Mouse (Mus musculus) frontal cortex, postnatal 36 days (tissue): ENCODE results near the gene Cyp1a2.
"Not testable (repeated sequence)": the region's sequence is repeated elsewhere in the genome, so short reads cannot be mapped to it uniquely, and the experiment has no call there.

Source experiments
- DNase-seq, 2 experiments: peaks; one replicate each; pipeline ENCODE4 v3.0.0; 2022; ENCODE audit warnings: low spot score in 2 of 2

Cyp1a2 gene

GRCm38 (mm10) chr9:57683520-57683919, at the start of gene Cyp1a2:
TSS of gene Cyp1a2 (minus strand) at chr9:57683703.
- no peak for DNase-seq

- no peak for DNase-seq
These were observed 44.8 kb upstream of the Cyp1a2 start for GRCm38 (mm10) chr9:57728312-57728711.

DNA sequence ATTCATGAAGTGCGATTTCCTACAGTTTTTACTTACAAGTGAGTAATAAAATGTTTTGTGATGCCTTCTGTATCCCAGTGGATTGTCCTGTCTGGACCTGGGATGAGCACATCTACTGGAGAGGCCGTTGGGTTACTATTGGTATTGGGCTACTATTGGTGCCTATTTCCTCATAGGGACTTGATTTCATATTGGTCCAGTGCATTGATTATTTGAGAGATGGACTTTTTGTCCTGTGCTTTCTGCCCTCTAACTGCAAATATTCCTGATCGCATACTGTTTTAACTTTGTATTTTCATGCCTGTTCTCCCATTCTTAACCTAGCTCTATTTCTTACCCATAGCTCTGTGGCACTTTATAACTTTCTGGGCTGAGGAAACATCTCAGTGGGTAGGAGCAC, 41.2 kb upstream of the Cyp1a2 start:
- no peak for DNase-seq

DNA sequence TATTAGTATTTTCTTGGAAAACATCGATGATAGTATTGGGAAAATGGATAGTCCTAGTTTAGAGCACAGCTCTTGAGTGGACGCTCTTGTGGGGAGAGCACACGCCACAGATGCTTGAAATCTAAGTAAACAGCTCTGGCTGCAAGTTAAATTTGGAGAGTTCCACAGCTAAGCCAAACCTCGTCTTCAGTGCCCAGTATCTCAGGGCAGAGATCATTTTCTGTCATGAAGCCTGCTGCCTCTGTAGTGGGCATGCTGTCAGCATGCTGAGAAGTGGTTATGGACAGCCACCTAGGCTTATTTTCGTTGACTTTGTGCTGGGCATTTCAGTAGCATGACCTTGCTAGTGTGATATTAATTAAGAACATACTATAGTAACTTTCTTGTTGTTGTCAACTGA, 40.3 kb upstream of the Cyp1a2 start:
- DNase-seq: no peak

DNA sequence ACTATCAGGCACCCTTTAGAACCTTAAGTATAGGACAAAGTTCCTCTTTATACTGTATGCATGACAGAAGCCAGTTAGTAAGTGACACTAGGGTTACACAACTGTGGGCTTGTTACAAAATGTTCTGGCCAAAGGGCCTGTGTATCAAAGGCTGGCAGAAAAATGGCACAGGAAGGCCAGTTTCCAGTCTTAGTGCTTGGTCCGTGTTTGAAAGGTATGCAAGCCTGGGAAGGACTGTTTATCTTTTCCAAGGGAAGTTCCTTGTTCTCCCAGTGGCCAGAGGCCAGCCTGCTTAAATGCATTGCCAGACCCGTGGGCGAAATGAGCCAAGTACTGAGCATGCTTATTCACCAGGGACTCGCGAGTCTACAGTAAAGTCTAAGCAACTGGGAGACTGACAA, 39.8 kb upstream of the Cyp1a2 start:
- DNase-seq: peak; percentile 27 to 47

DNA sequence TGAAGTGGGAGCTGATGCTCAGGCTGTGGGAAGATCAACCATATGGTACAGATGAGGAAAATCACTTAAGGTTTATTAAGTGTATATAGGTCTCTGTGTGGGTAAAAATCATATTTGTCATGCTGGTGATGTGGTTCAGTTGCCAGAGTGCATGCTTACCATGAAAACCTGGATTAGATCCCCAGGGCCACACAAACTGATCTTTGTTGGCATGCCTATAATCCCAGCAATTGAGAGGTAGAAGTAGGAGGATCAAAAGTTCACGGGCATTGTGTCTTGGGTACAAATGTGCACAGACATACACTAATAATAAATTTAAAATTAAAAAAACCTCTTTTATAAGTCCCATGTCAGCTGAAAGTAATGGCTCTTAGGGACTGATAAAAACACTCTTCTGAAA, 38.9 kb upstream of the Cyp1a2 start:
- DNase-seq: no peak

DNA sequence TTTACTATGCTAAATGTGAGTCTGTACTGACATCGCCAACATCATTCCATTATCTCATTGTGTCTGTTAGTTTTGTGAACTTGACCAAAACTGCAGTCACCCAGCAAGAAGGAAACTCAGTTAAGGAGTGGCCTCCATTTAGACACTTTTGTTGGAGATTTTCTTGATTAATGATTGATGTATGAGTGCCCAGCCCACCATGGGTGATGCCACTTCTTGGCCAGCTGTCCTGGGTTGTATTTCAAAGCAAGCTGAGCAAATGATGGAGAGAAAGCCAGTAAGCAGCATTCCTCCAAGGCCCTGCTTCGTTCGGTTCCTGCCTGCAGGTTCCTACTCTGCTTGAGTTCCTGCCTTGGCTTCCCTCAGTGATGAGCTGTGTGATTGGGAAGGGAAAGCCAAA, 37.2 kb upstream of the Cyp1a2 start:
- no peak for DNase-seq

- DNase-seq: no peak
These were observed 34.9 kb upstream of the Cyp1a2 start for GRCm38 (mm10) chr9:57718408-57718807.

GRCm38 (mm10) chr9:57712194-57712593, 28.7 kb upstream of the Cyp1a2 start:
- DNase-seq: no peak

DNA sequence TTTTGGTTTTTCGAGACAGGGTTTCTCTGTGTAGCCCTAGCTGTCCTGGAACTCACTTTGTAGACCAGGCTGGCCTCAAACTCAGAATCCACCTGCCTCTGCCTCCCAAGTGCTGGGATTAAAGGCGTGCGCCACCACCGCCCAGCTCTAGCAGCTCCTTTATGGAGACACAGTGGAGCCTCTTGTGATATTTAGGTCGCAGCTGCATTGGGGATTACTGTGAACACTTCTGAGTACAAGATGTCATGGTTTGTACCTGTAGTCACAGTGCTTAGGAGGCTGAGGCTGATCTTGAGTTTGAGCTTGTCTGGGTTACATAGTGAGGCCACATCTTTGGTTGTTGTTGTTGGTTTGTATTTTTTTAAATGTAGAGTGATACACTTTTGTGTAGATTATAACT, 26.7 kb upstream of the Cyp1a2 start:
- DNase-seq: not testable (repeated sequence)

DNA sequence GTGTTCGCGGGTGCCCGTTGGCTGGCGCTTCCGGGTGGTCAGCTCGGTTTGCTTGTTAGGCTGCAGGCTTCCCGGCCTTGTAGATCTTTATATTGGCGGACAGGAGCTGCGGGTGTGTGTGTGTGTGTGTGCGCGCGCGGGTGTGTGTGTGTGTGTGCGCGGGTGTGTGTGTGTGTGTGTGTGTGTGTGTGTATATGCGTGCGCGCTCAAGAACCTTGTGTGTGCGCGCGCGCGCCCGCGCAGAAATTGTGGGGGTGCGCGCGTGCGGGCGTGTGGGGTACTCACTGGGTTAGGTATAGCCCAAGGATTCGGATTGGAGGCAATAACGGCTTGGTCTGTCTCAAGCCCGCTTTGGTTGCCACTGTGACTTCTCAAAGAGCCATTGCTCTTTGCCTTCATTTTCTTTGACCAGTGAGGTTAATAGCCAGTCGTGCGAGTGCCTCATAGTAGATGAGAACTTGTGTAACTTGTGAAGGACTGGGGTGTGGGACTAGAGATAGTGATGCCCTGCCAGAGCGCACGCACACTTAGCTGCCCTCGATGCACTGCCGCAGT, 25.3 kb upstream of the Cyp1a2 start:
- DNase-seq: peak; percentile 57 to 60

DNA sequence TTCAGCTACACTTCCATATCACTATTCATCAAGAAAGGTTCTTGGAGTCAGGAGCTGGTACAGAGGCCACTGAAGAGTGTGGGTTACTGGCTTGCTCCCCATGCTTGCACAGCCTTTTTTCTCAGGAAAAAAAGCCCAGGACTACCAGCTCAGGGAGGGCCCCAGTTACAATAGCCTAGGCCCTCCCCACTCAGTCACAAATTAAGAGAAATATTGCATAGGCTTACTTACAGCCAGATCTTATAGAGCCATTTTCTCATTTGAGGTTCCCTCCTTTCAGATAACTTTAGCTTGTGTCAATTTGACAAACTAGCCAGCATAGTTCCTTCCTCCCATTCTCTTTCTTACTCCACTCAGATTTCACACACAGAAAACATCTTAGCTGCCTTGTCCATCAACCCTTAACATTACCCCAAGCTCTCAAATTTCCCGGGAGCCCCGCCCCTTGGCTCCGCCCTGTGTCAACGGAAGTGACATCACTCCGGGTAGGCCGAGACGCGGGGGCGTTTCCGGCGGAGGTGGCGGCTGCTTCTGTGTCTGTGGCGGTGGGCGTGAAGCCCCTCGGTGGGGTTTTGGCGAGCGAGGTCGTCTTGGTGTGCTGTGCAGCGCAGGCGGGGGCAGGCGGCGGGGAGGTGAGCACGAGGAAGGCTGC, 24.7 kb upstream of the Cyp1a2 start, which contains the start of gene Edc3:
Edc3 (plus strand) TSS at position 473 of the 652 bp plus-strand sequence.
- DNase-seq: peak; percentile 81 to 82

DNA sequence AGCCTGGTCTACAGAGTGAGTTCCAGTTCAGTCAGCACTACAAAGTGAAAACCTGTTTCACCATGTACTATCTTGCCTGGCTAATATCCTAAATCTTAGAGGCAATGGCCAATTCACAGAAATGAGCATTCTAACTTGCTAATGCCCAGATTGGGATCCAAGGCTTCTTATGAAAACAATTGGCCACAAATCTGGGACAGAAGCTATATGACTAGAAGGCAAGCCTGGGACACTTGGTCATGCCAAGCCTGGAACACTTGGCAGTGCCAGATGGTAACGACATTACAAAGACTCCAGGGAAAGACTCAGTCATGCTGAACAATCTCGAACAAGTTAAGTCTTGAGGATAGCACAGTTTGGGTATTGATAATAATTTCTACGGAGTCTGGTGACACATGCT, 23.0 kb upstream of the Cyp1a2 start:
- DNase-seq: no peak

DNA sequence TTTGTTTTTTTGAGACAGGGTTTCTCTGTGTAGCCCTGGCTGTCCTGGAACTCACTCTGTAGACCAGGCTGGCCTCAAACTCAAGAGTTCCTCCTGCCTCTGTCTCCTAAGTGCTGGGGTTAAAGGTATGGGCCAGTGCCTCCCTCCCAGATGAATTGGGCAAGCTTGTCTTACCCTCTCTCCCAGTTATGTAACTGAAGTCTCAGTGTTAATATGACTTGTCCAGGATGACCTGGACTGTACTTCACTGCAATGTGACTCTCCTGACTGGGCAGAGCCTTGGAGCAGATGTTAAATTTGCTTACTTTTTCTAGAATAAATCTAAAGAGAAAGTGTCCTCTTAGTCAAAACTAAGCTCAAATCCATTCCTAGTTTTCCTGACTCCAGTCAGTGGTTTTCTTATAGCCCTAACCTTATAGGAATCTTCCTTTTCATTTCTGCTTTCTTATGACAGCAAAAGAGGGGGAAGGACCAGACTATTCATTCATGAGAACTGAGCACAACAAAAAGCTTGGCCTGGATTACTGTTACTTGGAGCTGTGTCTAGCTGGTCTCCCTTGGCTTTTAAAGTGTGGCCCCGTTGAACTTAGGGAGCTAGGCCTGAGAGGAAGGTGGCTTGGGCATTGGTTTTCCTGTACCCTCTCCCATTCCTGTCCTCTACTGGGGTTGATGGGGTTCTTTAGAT, 15.1 kb upstream of the Cyp1a2 start:
- DNase-seq: peak in 1 of 2 experiments; percentile 30

DNA sequence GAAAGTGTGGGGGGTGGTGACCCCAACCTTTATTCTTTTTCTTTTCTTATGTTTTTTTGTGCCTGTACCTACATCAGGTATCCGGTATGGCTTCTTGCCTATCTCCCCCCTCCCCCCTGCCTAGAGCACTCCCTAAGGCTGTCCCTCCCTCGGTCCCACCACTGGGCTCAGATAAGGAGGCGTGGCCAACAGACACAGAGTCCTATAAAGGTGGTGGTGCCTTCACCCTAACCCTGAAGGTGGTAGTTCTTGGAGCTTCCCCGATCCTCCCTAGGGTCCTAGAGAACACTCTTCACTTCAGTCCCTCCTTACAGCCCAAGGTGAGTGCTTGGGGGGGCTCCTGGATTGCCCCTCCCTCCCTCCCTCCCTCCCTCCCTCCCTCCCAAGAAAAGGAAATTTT, 13.9 kb upstream of the Cyp1a2 start:
- DNase-seq: no peak

DNA sequence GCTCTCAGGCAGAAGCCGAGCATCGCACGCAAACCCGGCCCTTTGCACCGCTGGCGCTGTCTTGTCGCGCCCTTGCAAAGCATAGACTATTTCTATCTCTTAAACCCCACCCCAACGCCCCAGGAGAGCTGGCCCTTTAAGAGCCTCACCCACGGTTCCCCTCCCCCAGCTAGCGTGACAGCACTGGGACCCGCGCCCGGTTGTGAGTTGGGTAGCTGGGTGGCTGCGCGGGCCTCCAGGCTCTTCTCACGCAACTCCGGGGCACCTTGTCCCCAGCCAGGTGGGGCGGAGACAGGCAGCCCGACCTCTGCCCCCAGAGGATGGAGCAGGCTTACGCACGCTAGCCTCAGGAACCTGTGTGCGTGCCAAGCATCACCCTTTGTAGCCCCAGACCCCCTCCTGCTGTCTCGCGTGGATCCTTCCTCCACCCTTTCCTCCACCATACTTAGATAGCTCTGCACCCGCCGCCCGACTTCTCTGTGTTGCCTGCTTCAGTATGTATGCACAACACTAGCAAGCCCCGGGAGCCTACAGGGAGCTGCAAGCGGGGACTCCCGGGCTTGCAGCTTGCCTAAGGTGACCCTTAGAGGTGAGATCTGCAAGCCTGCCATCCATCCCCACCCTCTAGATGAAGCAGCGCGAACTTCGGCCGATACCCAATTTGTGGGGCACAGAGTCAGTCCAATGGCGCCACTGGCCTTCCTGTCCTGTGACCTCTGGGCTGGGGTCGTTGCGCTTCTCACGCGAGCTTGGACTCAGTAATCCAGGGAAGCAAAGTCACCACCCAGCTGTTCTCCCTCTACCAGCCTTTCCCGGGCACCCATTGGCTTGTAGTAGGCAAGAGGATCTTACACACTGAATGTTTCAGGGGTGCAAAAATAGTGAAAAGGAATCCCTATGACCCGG, 13.1 kb upstream of the Cyp1a2 start:
- DNase-seq: peak; percentile 72 to 75

DNA sequence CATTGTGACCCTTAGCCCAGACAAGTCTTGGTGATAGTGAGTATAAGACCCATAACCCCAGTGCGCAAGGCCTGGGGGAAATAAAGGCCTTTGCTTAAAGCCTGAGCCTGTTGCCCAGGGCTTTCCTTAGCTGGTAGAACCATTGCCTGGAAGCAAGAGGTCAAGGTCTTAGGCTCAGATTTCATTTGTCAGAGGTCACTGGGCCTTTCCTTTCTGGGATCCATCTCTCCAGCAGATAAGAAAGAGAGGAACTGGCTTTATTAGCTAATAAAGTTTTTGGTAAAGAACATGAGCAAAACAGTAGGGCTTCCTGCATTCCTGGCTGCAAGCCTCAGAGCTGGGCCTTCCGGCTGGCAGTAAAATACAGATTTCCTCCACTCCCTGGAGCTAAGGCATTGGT, 10.6 kb upstream of the Cyp1a2 start:
- DNase-seq: no peak

DNA sequence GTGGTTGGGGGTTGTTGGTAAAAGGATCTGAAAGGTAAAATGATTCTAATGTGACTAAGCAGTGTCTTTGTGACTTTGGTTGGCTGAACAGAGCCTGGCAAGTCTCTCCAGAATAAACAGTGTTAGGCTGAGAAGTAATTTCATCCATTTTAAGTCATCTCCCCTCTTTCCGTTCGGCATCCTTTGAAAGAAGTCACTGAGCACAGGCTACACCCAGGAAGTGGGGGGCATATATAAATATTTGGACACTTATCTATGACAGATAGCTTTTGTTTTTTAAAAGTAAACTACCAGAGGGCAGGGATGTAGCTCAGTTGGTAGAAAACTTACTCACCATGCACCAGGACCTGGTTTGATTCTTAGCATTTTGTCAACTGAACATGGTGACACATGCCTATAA, 5.1 kb upstream of the Cyp1a2 start:
- DNase-seq: no peak

- no peak for DNase-seq
These were observed 4.7 kb upstream of the Cyp1a2 start for GRCm38 (mm10) chr9:57688158-57688557.

- no peak for DNase-seq
These were observed 4.2 kb upstream of the Cyp1a2 start, which contains the start of gene Cyp1a1 for GRCm38 (mm10) chr9:57687751-57688150. TSS of gene Cyp1a1 (plus strand) at chr9:57687928.

DNA sequence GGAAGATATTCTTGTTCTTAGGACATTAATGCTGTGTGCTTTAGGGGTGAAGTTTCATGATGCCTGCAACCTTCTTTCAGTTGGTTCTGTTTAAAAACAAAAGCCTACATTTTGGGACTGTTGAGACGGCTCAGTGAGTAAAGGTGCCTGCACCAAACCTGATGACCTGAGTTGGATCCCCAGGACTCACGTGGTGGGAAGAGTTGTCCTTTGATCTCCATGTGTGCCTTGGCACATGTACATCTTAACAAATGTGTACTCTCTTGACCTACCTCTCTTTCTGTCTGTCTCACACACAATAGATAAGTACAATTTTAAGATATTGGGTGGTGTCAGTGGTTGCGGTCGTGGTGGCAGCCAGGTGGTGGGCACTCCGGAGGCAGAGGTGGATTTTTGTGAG, 2.5 kb upstream of the Cyp1a2 start:
- DNase-seq: no peak

DNA sequence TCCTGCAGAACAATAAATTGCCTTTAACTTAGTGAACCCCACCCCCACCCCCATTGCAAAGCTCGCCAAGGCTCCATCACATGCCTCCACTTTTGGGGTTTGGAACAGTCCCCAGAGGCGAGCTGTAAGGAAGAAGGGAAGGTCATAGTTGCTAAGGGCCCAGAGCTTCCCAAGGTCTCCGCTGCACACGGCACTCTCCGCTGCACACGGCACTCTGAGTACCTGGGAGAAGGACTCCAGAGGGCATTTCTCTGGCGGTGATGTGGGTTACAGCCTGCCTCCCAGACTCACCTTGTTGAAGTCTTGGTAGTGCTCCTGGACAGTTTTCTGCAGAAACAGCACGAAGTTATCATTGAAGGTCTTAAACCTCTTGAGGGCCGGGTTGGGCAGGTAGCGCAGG, 2.1 kb downstream of the Cyp1a2 start:
- no peak for DNase-seq
